Mouse (Mus musculus): ENCODE measurements around the gene Prkag1. TPM values are rescaled to one million over a fixed set of nuclear protein-coding genes. Genes with fewer than 3 reads are reported as not detected.

Gene Prkag1
- total RNA-seq, 2 experiments from 2014 or later: 49.1 to 50.0 TPM

DNA sequence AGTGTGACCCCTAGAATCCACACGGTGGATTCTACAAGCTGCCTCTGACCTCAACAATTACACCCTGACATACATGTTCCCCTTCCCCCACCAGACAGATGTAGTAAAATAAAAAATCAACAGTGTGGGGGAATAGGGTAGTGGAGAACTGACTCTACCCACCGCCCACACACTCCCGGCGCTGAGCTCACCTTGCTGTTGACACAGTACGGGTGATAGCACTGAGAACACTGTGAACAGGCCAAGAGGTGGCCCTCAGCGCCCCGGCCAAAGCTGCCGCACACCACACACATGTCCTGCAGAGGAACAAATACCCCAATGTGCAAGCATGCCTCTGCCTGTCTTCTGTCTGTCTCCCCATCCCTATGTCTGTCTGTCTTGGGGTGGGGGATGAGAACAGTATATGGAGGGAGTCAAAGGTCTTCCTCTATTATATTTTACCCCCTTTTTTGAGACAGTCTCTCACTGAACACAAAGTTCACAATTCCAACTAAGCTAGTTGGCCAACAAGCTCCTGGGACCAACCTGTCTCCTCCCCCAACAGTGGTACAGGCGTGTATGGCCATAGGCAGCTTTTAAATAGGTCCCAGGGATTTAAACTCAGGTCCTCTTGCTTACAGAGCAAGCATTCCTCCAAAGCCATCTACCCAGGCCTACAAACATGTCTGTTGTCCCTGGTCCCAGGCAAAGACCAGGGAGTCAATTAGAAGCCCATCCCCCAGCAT lies 28.2 kb upstream of the Prkag1 start:
- intact Hi-C loops (cut with DNase I): no loop called here
- DNase-seq (ENCODE audit: low spot score in 2 of 2): no peak

DNA sequence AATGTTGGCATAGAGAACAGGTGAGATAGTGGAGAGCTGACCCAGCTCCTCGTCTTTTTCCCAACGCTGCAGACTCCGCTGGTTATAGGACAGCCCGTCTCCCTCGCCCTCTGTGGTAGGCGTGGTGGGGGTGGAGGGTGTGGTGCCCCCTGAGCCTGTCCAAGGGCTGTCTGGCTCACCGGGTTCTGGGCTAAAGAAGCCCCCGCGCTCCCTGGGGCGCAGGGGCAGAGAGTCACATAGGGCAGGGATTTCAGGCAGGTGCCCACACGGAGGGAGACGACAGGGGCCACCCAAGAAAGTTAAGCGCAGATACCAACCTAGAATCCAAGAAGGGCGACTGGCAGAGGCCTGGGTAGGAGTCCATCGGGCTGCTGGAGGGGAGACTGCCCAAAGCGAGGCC lies 22.9 kb upstream of the Prkag1 start:
- no peak for DNase-seq (ENCODE audit: low spot score in 2 of 2)
- intact Hi-C loops (cut with DNase I): no loop called here

GRCm38 (mm10) chr15:98853161-98853937 lies 22.0 kb upstream of the Prkag1 start:
- intact Hi-C loops (cut with DNase I): no loop called here
- no peak for DNase-seq (ENCODE audit: low spot score in 2 of 2)

GRCm38 (mm10) chr15:98852733-98853132 lies 21.4 kb upstream of the Prkag1 start:
- intact Hi-C loops (cut with DNase I): no loop called here
- DNase-seq (ENCODE audit: low spot score in 2 of 2): no peak

GRCm38 (mm10) chr15:98852071-98852470 lies 20.8 kb upstream of the Prkag1 start:
- no peak for DNase-seq (ENCODE audit: low spot score in 2 of 2)
- intact Hi-C loops (cut with DNase I): no loop called here

DNA sequence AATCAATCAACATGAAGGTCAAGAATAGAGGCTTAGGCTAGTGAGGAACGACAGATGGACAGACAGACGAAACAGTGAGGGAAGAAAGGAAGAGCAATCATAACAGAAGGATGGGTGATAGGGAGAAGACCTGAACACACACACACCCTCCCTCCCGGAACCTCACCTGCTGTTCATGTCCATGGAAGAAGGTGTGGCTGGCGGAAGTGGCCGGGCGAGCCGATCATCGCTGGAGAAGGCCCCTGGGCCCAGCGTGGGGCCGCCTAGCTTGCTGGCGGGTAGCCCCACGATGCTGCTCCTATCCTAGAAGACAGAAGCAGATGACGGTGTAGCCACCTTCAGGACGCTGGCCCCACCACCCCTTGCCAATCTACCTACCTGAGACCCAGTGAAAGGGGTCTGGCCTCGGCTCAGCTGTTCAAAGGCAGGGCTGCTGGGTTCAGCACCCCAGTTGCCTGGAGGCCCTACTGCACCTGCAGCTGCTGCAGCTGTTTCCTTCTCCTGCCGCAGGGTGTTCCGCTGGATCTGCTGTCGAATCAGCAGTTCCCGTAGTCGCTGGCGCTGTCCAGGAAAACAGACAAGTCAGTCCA lies 20.0 kb upstream of the Prkag1 start:
- no peak for DNase-seq (ENCODE audit: low spot score in 2 of 2)
- intact Hi-C loops (cut with DNase I): loop anchor here (2.0 kb wide), 1 partner anchor 13 kb away; no protein-coding TSS in a partner anchor

GRCm38 (mm10) chr15:98850668-98851067 lies 19.3 kb upstream of the Prkag1 start:
- intact Hi-C loops (cut with DNase I): loop anchor here (2.0 kb wide), 1 partner anchor 14 kb away; no protein-coding TSS in a partner anchor

DNA sequence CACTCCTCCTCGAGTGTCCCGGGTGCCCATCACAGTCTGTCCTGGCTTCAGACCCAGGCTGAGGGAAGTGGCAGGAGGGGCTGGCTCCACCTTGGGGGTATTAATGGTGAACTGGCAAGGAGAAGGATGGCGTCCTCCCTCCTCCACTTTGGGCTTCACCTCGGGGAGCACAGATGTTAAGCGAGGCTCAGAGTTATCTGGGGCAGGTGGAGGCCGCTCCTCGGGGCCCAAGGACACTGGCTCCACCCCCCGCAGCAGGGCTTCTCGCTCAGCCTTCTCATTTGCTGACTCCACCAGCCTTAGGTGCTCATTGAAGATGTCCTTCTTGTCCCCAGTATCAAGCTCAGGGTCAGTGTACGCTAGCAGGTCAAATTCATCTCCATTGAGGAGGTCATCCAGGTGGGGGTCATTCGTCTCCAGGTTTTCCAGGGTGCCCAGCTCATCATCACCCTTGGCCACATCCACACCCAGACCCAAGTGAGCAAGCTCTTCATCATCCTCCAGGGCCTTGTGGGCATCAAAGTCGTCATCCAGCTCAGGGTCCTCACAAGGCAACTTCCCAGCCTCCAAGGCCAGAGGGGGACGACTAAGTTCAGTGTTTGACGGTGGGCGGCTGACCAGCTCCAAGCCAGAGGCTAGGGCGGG lies 18.8 kb upstream of the Prkag1 start:
- DNase-seq (ENCODE audit: low spot score in 2 of 2): no peak
- intact Hi-C loops (cut with DNase I): loop anchor here (2.0 kb wide), 1 partner anchor 15 kb away; no protein-coding TSS in a partner anchor

More at GRCm38 (mm10) chr15:98850668-98851067, 19.3 kb upstream of the Prkag1 start:
- no peak for DNase-seq (ENCODE audit: low spot score in 2 of 2)

- intact Hi-C loops (cut with DNase I): no loop called here
- no peak for DNase-seq (ENCODE audit: low spot score in 2 of 2)
Measured at GRCm38 (mm10) chr15:98849165-98849564, 17.8 kb upstream of the Prkag1 start.

DNA sequence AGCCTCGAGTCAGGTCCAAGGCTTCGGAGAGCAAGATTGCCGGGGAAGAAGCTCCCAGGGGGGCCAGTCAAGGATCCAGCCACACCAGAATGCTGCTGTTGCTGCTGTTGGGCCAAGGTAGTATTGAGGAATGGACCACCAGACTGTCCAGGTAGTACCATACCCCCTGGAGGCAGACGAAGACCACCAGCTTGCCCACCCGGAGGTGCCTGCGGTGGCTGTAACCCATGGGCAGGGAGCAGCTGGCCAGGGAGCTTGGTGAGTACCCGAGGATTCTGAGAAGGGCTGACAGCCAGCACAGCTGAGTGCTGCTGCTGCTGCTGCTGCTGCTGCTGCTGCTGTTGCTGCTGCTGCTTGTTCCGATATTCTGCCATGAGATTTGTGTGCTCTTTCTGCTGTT lies 14.8 kb upstream of the Prkag1 start:
- intact Hi-C loops (cut with DNase I): no loop called here
- no peak for DNase-seq (ENCODE audit: low spot score in 2 of 2)

GRCm38 (mm10) chr15:98845149-98845548 lies 13.8 kb upstream of the Prkag1 start:
- no peak for DNase-seq (ENCODE audit: low spot score in 2 of 2)
- intact Hi-C loops (cut with DNase I): no loop called here

DNA sequence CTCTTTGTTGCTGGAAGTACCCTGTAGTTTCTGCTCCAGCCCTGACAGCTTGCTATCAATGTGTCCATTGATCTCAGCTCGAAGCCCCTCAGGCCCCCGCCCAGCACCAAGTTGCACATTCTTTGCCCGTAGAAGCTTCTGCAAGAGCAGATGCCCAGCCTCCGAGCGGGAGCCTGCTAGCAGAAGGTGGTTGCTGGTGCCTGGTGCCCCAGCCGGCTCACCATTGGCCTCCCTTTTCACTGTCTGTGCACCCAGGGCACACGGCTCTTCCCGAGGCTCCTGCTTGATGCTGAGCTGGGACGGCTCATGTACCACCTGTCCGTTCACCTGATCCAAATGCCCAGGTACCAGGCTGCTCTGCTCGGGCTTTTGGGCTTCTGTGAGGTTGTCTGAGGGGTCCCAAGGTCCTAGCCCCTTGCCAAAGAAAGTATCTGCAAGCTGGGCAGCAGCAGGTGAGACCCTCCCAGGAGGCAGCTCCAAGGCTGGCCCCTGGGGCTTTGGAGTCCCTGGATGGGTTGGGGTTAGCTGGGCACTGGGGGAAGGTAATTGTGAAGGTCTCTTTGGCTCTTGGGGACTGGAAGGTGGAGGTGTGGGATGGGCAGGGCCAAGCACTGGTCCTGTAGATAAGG lies 12.4 kb upstream of the Prkag1 start:
- no peak for DNase-seq (ENCODE audit: low spot score in 2 of 2)
- intact Hi-C loops (cut with DNase I): no loop called here

DNA sequence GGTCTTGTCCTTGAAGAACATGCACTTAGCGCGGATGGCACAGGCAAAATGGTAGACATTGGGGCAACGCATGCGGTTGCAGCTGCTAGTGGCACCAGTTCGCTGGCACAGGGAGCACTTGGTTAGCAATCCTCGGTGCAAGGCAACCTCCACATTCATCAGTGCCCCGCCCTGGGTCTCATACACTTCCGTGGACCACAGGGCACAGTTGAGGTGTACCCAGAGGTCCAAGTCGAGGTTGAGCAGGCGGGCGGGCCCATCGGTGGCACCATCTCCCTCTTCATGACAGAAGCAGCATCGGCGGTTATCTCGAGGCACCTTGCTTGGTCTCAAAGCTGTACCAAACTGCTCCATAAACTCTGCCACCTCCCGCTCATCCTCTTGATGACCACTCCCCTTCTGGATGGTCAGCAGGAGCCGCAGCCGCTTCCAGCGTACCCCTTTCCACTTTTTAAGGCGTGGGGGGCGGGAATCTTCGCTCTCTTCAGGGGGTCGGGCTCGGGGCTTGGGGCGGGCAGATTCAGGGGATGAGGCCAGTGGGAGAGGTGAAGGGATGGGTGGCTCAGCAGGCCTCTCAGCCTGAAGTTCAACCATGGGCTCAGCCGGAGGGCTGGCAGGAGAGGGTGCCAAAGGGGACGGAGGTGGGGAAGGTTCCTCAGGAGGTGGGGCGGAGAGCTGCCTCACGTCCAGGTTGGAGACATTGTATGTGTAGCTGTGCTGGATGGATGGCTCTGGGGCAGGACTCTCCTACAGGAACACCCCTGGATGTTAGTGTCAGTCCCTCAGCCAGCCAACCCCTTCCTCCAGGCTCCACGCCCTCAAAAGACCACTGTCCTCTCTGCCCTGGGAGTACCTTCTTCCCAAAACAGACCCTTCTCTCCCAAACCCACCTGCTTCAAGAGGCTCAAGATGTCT lies 8.6 kb upstream of the Prkag1 start:
- intact Hi-C loops (cut with DNase I): no loop called here
- no peak for DNase-seq (ENCODE audit: low spot score in 2 of 2)

DNA sequence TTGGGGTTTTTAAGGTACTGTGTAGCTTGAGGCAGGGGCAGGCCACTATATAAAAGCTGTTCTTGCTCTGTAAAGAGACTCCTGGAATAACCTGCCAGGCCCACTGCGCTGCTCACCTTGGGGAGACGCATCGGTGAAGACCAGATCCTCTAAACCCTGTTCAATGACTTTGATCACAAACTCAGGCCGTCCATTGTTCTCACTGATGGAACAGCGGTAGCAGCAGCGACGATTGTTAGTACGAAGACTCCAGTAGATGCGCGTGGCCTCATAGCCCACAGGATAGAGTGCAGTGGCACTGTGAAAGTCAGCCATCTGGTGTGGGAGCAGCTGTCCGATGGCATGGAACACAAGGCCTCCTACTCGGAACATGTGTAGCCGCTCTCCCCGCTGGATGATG lies 7.8 kb upstream of the Prkag1 start:
- intact Hi-C loops (cut with DNase I): no loop called here
- no peak for DNase-seq (ENCODE audit: low spot score in 2 of 2)

DNA sequence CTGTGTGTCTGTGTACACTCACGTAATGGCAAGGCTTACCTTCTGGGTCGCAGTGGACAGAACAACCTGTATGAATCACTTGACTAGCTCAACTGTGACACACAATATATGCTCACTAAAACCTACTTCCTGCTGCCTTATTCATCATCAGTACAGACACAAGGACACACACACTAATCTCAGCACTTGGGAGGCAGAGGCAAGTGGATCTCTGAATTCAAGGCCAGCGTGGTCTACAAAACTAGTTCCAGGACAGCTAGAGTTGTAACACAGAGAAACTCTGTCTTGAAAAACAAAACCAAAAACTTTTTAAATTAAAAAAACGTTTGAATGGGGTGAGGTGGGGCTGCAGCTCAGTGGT lies 6.4 kb upstream of the Prkag1 start:
- intact Hi-C loops (cut with DNase I): no loop called here
- no peak for DNase-seq (ENCODE audit: low spot score in 2 of 2)

DNA sequence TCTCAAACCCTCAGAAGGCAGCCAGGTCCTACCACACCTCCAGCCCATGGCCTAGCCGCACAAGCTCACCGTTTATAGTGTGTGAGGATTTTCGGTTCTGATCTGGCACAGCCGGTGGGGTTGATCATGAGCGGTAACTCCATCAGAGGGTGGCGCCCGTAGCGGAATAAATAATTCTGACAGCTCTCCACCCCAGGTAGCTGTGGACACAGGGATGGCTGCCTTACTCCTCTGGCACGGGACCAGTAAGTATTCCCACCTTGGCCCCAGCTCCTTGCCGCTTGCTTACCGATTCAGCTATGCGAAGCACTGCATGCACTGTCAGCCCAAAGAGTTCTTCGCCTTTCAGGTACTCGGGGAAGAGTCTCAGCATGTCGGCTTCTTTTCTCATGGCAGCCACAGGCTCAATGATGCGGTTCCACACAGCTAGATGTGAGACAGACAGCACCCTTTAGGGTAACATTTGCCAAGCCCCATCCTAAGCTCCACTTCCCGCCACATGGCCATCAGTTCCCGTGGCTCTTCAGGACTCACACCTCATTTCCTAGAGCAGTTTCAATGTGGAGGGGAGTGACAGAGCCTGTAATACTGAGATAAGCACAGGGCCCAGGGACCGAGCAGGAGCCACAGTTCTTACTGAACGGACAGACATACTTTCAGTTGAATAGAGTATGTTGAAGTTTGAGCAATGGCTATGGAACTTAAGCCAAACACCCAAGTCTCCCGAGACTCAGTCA lies 5.9 kb upstream of the Prkag1 start:
- intact Hi-C loops (cut with DNase I): no loop called here
- DNase-seq (ENCODE audit: low spot score in 2 of 2): no peak

GRCm38 (mm10) chr15:98835291-98835690 lies 4.0 kb upstream of the Prkag1 start:
- DNase-seq (ENCODE audit: low spot score in 2 of 2): no peak
- intact Hi-C loops (cut with DNase I): no loop called here

DNA sequence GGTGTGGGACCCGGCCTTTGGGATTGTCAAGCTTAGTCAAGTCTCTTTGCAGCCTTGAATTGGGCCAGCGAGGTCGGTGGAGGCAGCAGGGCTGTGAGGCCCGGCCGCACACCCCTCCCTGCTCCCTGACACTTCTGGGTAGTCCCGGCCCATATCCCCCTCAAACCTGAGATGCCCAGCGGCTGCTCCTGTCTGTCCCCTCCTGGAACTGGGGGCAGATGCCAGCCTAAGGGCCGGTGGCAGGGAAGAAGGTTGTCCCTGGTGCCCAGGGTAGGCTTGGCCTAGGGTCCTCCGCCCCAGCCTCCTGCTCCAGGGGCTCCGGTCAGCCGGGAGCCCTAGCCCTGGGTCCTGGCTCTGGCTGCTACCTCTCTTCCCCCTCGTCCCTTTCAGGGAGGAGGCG lies 2.7 kb upstream of the Prkag1 start:
- intact Hi-C loops (cut with DNase I): loop anchor here (5.0 kb wide), 1 partner anchor 33 kb away; no protein-coding TSS in a partner anchor
- no peak for DNase-seq (ENCODE audit: low spot score in 2 of 2)

Measured in left cerebral cortex, postnatal 36 days (tissue).